Mouse (Mus musculus) midbrain, embryonic 16.5 days (tissue): Measurements from ENCODE around the gene Klhl6. TPM values are rescaled to one million over a fixed set of nuclear protein-coding genes. Genes with fewer than 3 reads are reported as not detected.

Experiments
- ATAC-seq: fragments of 200-750 bp; cut with Nextera tagmentation; 2 replicates; pipeline ENCODE4 v1.8.0; 2017; ENCODE audit warnings: moderate TSS enrichment
- H3K27ac ChIP-seq: fragments of 300-500 bp; sonication (generic); 2 replicates; pipeline ENCODE4 v1.5.1; 2014; ENCODE audit warnings: mild to moderate bottlenecking, low read length, mixed read lengths
- H3K27me3 ChIP-seq: fragments of 300-500 bp; sonication (generic); 2 replicates; pipeline ENCODE4 v1.6.1; 2014; ENCODE audit warnings: low read depth, low read length, mixed read lengths; ENCODE audit not compliant: control insufficient read depth, insufficient read depth
- H3K36me3 ChIP-seq: fragments of 300-500 bp; sonication (generic); 2 replicates; pipeline ENCODE4 v1.6.1; 2014; ENCODE audit warnings: mild to moderate bottlenecking, low read length, moderate library complexity, mixed read lengths; ENCODE audit not compliant: control insufficient read depth, insufficient read depth
- H3K4me1 ChIP-seq: fragments of 300-500 bp; sonication (generic); 2 replicates; pipeline ENCODE4 v1.6.1; 2014; ENCODE audit warnings: mild to moderate bottlenecking, low read length, mixed read lengths; ENCODE audit not compliant: control insufficient read depth, insufficient read depth
- H3K4me2 ChIP-seq: fragments of 300-500 bp; sonication (generic); 2 replicates; pipeline ENCODE4 v1.6.1; 2014; ENCODE audit warnings: mild to moderate bottlenecking, low read length, mixed read lengths
- H3K4me3 ChIP-seq: fragments of 300-500 bp; sonication (generic); 2 replicates; pipeline ENCODE4 v1.5.1; 2014; ENCODE audit warnings: low read depth, mild to moderate bottlenecking, low read length, moderate library complexity, mixed read lengths
- H3K9ac ChIP-seq: fragments of 300-500 bp; sonication (generic); 2 replicates; pipeline ENCODE4 v1.6.1; 2014; ENCODE audit warnings: low read depth, low read length, mixed read lengths
- H3K9me3 ChIP-seq: fragments of 300-500 bp; sonication (generic); replicated peaks from 2 replicates; pipeline ENCODE4 v1.6.1; 2014; ENCODE audit warnings: mild to moderate bottlenecking, low read length, mixed read lengths; ENCODE audit not compliant: control insufficient read depth, poor library complexity, severe bottlenecking
- WGBS: fragments of 180-500 bp; shearing (Covaris S2); extraction: QIAGEN DNeasy Blood & Tissue Kit; methylation state at CpG from one replicate; pipeline ENCODE4 v1.1.7; 2014; 5-methylcytosine and 5-hydroxymethylcytosine counted together
- polyA plus RNA-seq: library from polyadenylated mRNA; unstranded; fragments of >200 nt; fragmentation: Nextera tagmentation; extraction: Ambion mirVana; gene quantifications from 2 replicates; pipeline ENCODE4 v1.2.1, GENCODE M21; 2015

Klhl6 gene
- polyA plus RNA-seq, 1 experiment from 2014 or later = 3.8 TPM

- H3K4me1 ChIP-seq = no peaks in the 10 kb centered on the region
- no peaks in the 10 kb centered on the region for H3K27me3 ChIP-seq
- WGBS = 83% methylated on average over 2 of the region's 2 CpGs
- H3K9me3 ChIP-seq = no peaks in the 10 kb centered on the region
- no peak overlapping the region for H3K9ac ChIP-seq
- no peak overlapping the region for H3K4me3 ChIP-seq
- no peak overlapping the region for H3K4me2 ChIP-seq
- ATAC-seq = no peak
- H3K27ac ChIP-seq = no peak overlapping the region
- no peaks in the 10 kb centered on the region for H3K36me3 ChIP-seq
Observed at GRCm38 (mm10) chr16:19912582-19912981, 70.3 kb downstream of the Klhl6 start.

- Histone ChIP-seq H3K27me3 (no peaks in the 10 kb centered on the region), H3K36me3 (no peaks in the 10 kb centered on the region), H3K4me3 (no peak overlapping the region), H3K9ac (no peak overlapping the region), H3K9me3 (no peaks in the 10 kb centered on the region), H3K4me2 (no peak overlapping the region), H3K27ac (no peak overlapping the region), H3K4me1 (no peaks in the 10 kb centered on the region)
- ATAC-seq = no peak
- 57% methylated on average over 3 of the region's 3 CpGs for WGBS
Observed at GRCm38 (mm10) chr16:19908291-19908690, 74.5 kb downstream of the Klhl6 start.

GRCm38 (mm10) chr16:19907103-19907502, 75.7 kb downstream of the Klhl6 start:
- WGBS = 34% methylated on average over 2 of the region's 2 CpGs
- H3K4me1 ChIP-seq = no peaks in the 10 kb centered on the region
- H3K36me3 ChIP-seq = no peaks in the 10 kb centered on the region
- no peaks in the 10 kb centered on the region for H3K27me3 ChIP-seq
- no peak overlapping the region for H3K27ac ChIP-seq
- no peak overlapping the region for H3K9ac ChIP-seq
- no peak for ATAC-seq
- H3K4me2 ChIP-seq = no peak overlapping the region
- no peak overlapping the region for H3K4me3 ChIP-seq
- H3K9me3 ChIP-seq = no peaks in the 10 kb centered on the region

- H3K4me2 ChIP-seq = no peak overlapping the region
- no peak overlapping the region for H3K27ac ChIP-seq
- no peaks in the 10 kb centered on the region for H3K27me3 ChIP-seq
- 34% methylated on average over 2 of the region's 2 CpGs for whole genome bisulfite sequencing
- no peaks in the 10 kb centered on the region for H3K4me1 ChIP-seq
- no peak overlapping the region for H3K9ac ChIP-seq
- H3K4me3 ChIP-seq = no peak overlapping the region
- no peaks in the 10 kb centered on the region for H3K36me3 ChIP-seq
- ATAC-seq = no peak; the same call in 1 of the 2 replicates
- no peaks in the 10 kb centered on the region for H3K9me3 ChIP-seq
Observed at GRCm38 (mm10) chr16:19904734-19905479, 77.9 kb downstream of the Klhl6 start.

- Histone ChIP-seq H3K4me1 (no peaks in the 10 kb centered on the region), H3K9me3 (no peaks in the 10 kb centered on the region), H3K4me2 (no peak overlapping the region), H3K9ac (no peak overlapping the region), H3K27ac (no peak overlapping the region), H3K27me3 (no peaks in the 10 kb centered on the region), H3K4me3 (no peak overlapping the region), H3K36me3 (no peaks in the 10 kb centered on the region)
- WGBS = 90% methylated on average over 1 of the region's 1 CpGs
- ATAC-seq = no peak
Observed at GRCm38 (mm10) chr16:19903792-19904191, 79.0 kb downstream of the Klhl6 start.

Other genes with a start within 250 kb of the Klhl6 start
- 41.8 and 47.5 TPM in 2 replicates for gene B3gnt5, start 222.8 kb downstream of the Klhl6 start, polyA plus RNA-seq
- 48.3 and 55.1 TPM in 2 replicates for gene Klhl24, start 114.5 kb upstream of the Klhl6 start, polyA plus RNA-seq
- gene Yeats2, start 158.0 kb upstream of the Klhl6 start, polyA plus RNA-seq = 18.6 and 21.8 TPM in 2 replicates